Mouse (Mus musculus) right cerebral cortex, adult 18-20 months (tissue): ENCODE measurements around the gene Olfr725.
A peak's percentile ranks its signal among the peaks of the same experiment; 100 is the strongest.

Source experiments
- DNase-seq: peaks from one replicate; pipeline ENCODE4 v3.0.0; 2022; ENCODE audit warnings: mixed read lengths

The Olfr725 gene

DNA sequence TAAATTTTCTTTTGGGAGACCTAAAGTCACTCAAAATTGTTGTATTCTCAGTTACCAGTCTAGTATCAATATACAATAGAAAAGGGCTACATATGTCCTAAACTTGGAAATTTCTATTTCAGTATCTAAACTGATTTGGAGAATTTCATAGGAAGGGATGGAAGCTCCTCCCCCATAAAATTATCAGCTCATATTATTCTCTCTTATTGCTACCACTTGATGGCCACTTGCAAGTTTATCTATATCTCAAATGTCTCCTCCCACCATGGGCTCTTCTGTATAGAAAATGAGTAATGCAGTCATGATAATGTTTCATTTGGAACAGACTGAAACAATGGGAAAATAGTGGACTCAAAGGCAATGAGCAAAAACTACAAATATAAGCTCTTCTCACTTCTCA lies at the start of gene Olfr725:
TSS of gene Olfr725 (minus strand) at position 101 of the 400 bp plus-strand sequence.
- no peak for DNase-seq

DNA sequence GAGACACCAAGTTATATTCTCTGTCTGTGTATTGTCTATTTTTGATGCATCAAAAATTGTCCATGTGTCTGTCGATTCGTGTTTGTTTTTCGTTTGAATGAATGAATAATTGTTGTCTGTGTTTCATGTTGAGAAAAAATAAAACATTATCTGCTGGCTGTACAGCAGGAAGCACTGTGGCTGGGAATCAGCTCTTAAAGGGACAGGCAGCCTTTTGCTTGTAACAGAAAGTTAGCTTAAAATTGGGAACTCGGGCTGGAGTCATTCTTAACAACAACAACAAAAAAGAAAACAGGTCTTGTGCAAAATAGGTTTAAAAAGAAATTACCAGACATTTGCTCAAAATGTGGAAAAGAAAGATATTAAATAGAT lies 22.5 kb upstream of the Olfr725 start:
- DNase-seq = no peak

DNA sequence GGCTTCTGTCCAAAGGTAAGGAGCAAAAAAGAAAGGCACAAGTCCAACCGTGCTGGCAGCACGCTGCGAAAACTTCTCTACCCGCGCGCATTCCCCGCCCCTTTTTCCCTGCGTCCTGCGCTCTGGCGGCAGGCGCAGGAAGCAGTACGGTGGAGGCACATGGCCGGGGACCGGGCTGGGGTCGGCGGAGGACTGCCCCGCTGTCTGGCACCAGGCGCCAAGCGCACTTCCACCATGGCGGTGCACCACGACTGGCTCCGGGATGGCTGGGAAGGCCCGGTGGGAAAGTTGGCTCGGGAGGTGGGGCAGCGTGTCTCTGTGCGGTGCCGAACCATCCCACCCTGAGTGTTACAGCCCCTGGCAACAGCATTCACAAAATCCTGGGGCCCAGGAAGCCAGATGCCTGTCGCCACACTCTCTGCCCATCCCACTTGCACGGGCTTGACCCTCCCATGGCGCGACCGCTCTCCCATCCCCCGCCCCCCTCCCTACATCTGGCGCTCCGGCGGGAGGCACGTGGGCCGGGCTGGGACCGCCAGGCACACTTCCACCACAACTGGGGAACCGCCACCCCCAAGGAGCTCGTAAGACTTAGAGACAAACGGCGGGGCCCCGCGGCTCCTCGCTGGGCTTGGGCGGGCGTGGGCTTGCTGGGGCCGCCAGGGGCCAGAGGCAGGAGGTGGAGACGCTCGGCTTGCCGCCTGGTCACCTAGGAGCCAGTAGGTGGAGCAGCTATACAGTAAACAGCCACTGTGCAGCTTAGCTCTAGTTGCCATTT lies 22.0 kb upstream of the Olfr725 start:
- DNase-seq = peak; percentile 39

GRCm38 (mm10) chr14:50061590-50061954 lies 21.4 kb upstream of the Olfr725 start:
- DNase-seq = peak; percentile 1

DNA sequence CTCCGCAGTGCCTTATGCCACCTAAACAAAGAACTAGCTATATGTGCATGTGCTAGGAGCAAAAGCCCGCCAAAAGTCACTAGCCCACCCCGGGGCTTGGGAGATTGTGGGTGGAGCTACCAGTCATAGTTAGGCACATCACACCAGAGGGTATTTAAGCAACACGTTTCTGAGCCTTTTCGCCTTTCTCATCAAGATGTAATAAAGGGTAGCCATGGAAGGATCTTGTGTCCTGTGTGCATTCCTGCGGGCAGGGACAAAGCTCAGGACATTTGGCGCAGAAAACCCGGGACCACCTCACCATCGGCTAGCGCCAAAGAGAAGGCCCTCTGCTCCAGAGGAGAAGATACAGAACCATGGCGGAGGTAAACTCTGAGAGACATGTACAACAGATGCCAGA lies 21.0 kb upstream of the Olfr725 start:
- no peak for DNase-seq

DNA sequence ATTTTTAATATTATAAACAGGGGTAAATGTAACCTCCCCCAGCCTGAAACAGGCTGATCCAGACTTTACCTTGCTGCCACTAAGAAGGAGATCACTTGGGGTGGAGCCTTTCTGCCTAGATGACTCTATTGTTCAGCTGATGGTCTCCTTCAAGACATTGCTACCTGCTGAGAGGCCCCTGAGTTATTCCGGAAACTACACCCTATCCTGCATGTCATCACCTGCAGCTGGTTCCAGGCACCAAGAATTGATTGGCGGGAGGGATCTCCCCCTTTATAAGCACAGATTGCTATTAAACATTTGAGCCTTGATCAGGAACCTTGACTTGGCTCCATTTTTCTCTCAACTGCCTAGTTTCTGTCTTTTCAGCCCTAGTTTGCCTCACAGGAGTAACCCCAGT lies 8.1 kb downstream of the Olfr725 start:
- DNase-seq = no peak

DNA sequence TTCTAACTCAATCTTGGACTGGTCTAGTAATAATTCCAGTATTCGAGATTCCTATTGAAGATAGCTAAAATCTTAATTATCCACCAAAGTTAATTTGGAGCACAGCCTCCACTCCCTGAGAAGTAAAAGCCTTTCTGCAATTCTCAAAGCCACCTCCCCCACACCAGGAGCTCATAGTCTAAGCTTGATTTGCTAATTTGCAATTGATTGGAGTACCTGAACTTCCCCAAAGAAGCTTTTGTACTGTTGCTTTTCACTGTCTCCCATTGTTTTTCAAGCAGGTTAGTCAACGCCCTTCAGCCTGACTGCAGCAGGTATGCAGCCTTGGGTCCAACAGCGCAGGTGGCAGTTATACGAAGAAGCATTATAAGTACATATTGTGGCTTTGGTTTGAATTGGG lies 8.8 kb downstream of the Olfr725 start:
- DNase-seq = no peak

- no peak for DNase-seq
These were observed 13.8 kb downstream of the Olfr725 start for GRCm38 (mm10) chr14:50026371-50026770.
